Mouse (Mus musculus) 416B (cell line): Measurements from ENCODE around the gene Tbc1d16.
"Not testable (repeated sequence)": the region's sequence is repeated elsewhere in the genome, so short reads cannot be mapped to it uniquely, and the experiment has no call there.

Source experiments
- DNase-seq: peaks from one replicate; pipeline ENCODE4 v3.0.0; 2011; ENCODE audit warnings: low read depth

The Tbc1d16 gene

GRCm38 (mm10) chr11:119228091-119228781 lies at the start of gene Tbc1d16, which contains the start of gene Ccdc40:
Gene Tbc1d16 (minus strand): TSS chr11:119228499.
Gene Ccdc40 (plus strand): TSS chr11:119228572.
- peak; percentile 55 for DNase-seq

- DNase-seq, result no peak
These were observed 45.1 kb upstream of the Tbc1d16 start for GRCm38 (mm10) chr11:119273186-119273930.

- DNase-seq, result not testable (repeated sequence)
These were observed 44.2 kb upstream of the Tbc1d16 start for GRCm38 (mm10) chr11:119272492-119272891.

GRCm38 (mm10) chr11:119268557-119269195 lies 40.4 kb upstream of the Tbc1d16 start:
- DNase-seq, result no peak

GRCm38 (mm10) chr11:119267768-119268556 lies 39.7 kb upstream of the Tbc1d16 start, which contains the start of gene Gaa:
Gene Gaa (plus strand): TSS chr11:119267887.
- DNase-seq, result peak; percentile 94

- no peak for DNase-seq
These were observed 39.0 kb upstream of the Tbc1d16 start for GRCm38 (mm10) chr11:119267241-119267674.

- DNase-seq, result no peak
These were observed 37.5 kb upstream of the Tbc1d16 start for GRCm38 (mm10) chr11:119265811-119266210.

GRCm38 (mm10) chr11:119264413-119264812 lies 36.1 kb upstream of the Tbc1d16 start:
- no peak for DNase-seq

GRCm38 (mm10) chr11:119259977-119260376 lies 31.7 kb upstream of the Tbc1d16 start:
- no peak for DNase-seq

GRCm38 (mm10) chr11:119258572-119259322 lies 30.4 kb upstream of the Tbc1d16 start:
- peak; percentile 88 for DNase-seq

- DNase-seq, result no peak
These were observed 29.9 kb upstream of the Tbc1d16 start for GRCm38 (mm10) chr11:119258216-119258571.

GRCm38 (mm10) chr11:119256557-119256956 lies 28.3 kb upstream of the Tbc1d16 start:
- not testable (repeated sequence) for DNase-seq

- DNase-seq, result no peak
These were observed 24.7 kb upstream of the Tbc1d16 start for GRCm38 (mm10) chr11:119252854-119253541.

- no peak for DNase-seq
These were observed 22.7 kb upstream of the Tbc1d16 start for GRCm38 (mm10) chr11:119250998-119251397.

- peak; percentile 86 for DNase-seq
These were observed 20.7 kb upstream of the Tbc1d16 start for GRCm38 (mm10) chr11:119249011-119249410.

GRCm38 (mm10) chr11:119245543-119245942 lies 17.2 kb upstream of the Tbc1d16 start:
- not testable (repeated sequence) for DNase-seq

GRCm38 (mm10) chr11:119239480-119239879 lies 11.2 kb upstream of the Tbc1d16 start:
- no peak for DNase-seq

GRCm38 (mm10) chr11:119238305-119238721 lies 10.0 kb upstream of the Tbc1d16 start:
- DNase-seq, result peak; percentile 58

- peak; percentile 71 for DNase-seq
These were observed 9.4 kb upstream of the Tbc1d16 start for GRCm38 (mm10) chr11:119237568-119238304.

- no peak for DNase-seq
These were observed 8.7 kb upstream of the Tbc1d16 start for GRCm38 (mm10) chr11:119237007-119237406.
